Mouse (Mus musculus): ENCODE measurements around the gene Haus2. TPM values are rescaled to one million over a fixed set of nuclear protein-coding genes. Genes with fewer than 3 reads are reported as not detected.

Haus2 gene
- polyA plus RNA-seq (2012; rRNA removed), result 17.0 and 17.6 TPM in 2 replicates

GRCm38 (mm10) chr2:120608830-120609723 lies at the start of gene Haus2, which contains the start of gene Lrrc57:
Haus2 (plus strand) TSS chr2:120609383.
Lrrc57 (minus strand) TSS chr2:120609520.

GRCm38 (mm10) chr2:120563235-120563990 lies 45.8 kb upstream of the Haus2 start, which contains the start of gene Zfp106:
Zfp106 (minus strand) TSS chr2:120563843.

GRCm38 (mm10) chr2:120566886-120567797 lies 42.0 kb upstream of the Haus2 start, which contains the start of gene Snap23:
Snap23 (plus strand) TSS chr2:120567671.

GRCm38 (mm10) chr2:120628886-120629735 lies 19.9 kb downstream of the Haus2 start, which contains the start of gene Stard9:
Stard9 (plus strand) TSS chr2:120629121.

Other genes with a start within 250 kb of the Haus2 start
- 6.7 and 7.3 TPM in 2 replicates for gene Ganc, start 205.5 kb upstream of the Haus2 start, polyA plus RNA-seq (2012; rRNA removed)
- 19.2 and 21.2 TPM in 2 replicates for gene Tmem87a, start 205.3 kb upstream of the Haus2 start, polyA plus RNA-seq (2012; rRNA removed)
- 1.1 and 1.7 TPM in 2 replicates for gene Capn3, start 153.4 kb upstream of the Haus2 start, polyA plus RNA-seq (2012; rRNA removed)
- gene Zfp106, start 45.5 kb upstream of the Haus2 start, polyA plus RNA-seq (2012; rRNA removed), result 42.4 and 45.9 TPM in 2 replicates
- 19.2 and 21.9 TPM in 2 replicates for gene Snap23, start 41.7 kb upstream of the Haus2 start, polyA plus RNA-seq (2012; rRNA removed)
- gene Lrrc57, start 137 bp downstream of the Haus2 start, polyA plus RNA-seq (2012; rRNA removed), result 24.2 and 25.5 TPM in 2 replicates
- 14.0 and 16.4 TPM in 2 replicates for gene Stard9, start 19.7 kb downstream of the Haus2 start, polyA plus RNA-seq (2012; rRNA removed)
- gene Cdan1, start 240.7 kb downstream of the Haus2 start, polyA plus RNA-seq (2012; rRNA removed), result 32.6 and 35.4 TPM in 2 replicates
- gene Ttbk2, start 241.2 kb downstream of the Haus2 start, polyA plus RNA-seq (2012; rRNA removed), result 21.0 and 22.6 TPM in 2 replicates